Mouse (Mus musculus) cerebellum, adult 2 months (tissue): ENCODE data around the gene Rplp1. TPM values are rescaled to one million over a fixed set of nuclear protein-coding genes. Genes with fewer than 3 reads are reported as not detected.
A peak's percentile ranks its signal among the peaks of the same experiment; 100 is the strongest.

ENCODE experiments used
- DNase-seq, 2 experiments: peaks; one replicate each; pipeline ENCODE4 v3.0.0; 2021
- H3K27ac ChIP-seq: fragments of 200-500 bp; 2 replicates; pipeline ENCODE4 v1.5.1; 2012; ENCODE audit warnings: low read length, control low read depth, inconsistent platforms; ENCODE audit not compliant: insufficient read depth
- H3K27me3 ChIP-seq: fragments of 200-500 bp; 2 replicates; pipeline ENCODE4 v1.6.1; 2012; ENCODE audit warnings: inconsistent platforms, mild to moderate bottlenecking, low read length, moderate library complexity; ENCODE audit not compliant: control insufficient read depth, insufficient read depth
- H3K4me1 ChIP-seq: fragments of 200-500 bp; 2 replicates; pipeline ENCODE4 v1.6.1; 2011; ENCODE audit warnings: low read length; ENCODE audit not compliant: control insufficient read depth, insufficient read depth
- H3K4me3 ChIP-seq: fragments of 200-500 bp; replicated peaks from 2 replicates; pipeline ENCODE3; 2011; ENCODE audit warnings: mild to moderate bottlenecking, low read depth, low read length, control low read depth; ENCODE audit not compliant: insufficient read depth
- CTCF ChIP-seq: fragments of 200-500 bp; IDR thresholded peaks from 2 replicates; pipeline ENCODE4 v1.5.1; 2011; ENCODE audit warnings: low read depth, mild to moderate bottlenecking, control low read depth, low read length, moderate library complexity, borderline replicate concordance; ENCODE audit not compliant: insufficient read depth
- POLR2A ChIP-seq: fragments of 200-500 bp; IDR thresholded peaks from 2 replicates; pipeline ENCODE4 v1.6.1; 2011; ENCODE audit warnings: low read length, control low read depth, borderline replicate concordance; ENCODE audit not compliant: insufficient read depth
- WGBS: fragments of 180-500 bp; shearing (Covaris S2); methylation state at CpG from one replicate; pipeline ENCODE4 v1.1.7; 2018; 5-methylcytosine and 5-hydroxymethylcytosine counted together
- polyA plus RNA-seq: library from polyadenylated mRNA; depleted of rRNA; stranded (reverse); fragments of >200 nt; gene quantifications from 2 replicates; pipeline ENCODE4 v1.2.3, GENCODE M21; 2012; rRNA removed

Rplp1 gene
- polyA plus RNA-seq: 2,556 and 2,566 TPM in 2 replicates

DNA sequence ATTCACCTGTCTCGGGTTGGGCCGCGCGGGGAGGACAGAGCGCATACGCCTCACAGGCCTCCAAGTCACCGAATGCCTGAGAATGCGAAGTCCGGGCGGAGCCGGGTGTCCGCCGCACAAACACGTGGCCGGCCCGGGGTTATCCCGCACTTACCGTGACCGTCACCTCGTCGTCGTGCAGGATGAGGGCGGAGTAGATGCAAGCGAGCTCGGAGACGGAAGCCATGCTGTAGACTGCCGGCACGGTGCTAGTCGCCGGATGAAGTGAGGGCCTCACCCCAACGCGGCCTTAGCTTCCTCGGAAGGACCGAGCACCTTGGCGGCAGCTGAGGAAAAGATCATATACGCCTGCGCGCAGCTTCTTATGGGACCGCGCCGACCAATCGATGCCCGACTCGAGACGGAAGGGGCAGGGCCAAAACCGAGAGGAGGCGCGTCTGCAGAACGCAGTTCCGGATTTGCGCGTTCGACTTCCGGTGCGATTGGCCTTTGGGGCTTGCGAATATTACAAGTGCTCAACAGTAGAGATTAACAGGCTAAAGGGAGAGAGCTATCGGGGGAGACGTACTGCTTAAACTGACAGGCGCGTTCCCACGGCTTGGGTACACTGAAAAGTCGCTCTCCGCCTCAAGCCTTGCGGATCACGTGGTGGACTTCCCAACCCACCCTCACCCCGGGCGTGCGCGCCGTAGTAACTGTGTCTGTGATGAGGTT is at the start of gene Rplp1:
Gene Rplp1 (minus strand): TSS at position 340 of the 714 bp plus-strand sequence.
- Histone ChIP-seq H3K4me1 (no peaks in the 10 kb centered on the region), H3K4me3 (peak within 1 kb of the TSS; percentile 92), H3K27ac (peak within 1 kb of the TSS; percentile 68), H3K27me3 (no peaks in the 10 kb centered on the region)
- under 1% methylated on average over 70 of the region's 70 CpGs for WGBS
- TF ChIP-seq CTCF (no peak), POLR2A (peak; percentile 91)
- DNase-seq: peak; percentile 97

DNA sequence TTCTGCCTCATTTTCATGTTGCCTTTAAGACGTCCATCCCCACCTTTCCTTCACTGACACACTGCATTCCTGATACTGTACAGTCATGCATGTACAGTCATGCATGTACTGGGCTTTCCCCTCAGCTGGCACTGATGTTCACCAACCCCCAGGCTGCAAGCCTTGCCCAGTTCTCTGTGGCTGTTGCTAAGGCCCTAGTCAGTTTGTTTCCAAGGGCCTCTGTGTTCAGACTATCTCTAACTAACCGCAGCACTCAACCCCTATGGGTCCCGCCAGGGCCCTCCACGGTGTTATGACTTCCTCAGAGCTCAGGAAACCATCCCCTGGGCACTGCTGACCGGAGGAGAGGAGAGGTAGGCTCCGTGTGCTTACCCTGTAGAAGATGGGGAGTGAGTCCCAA is 49.0 kb upstream of the Rplp1 start:
- no peak for DNase-seq
- no peak overlapping the region for H3K27ac ChIP-seq
- TF ChIP-seq POLR2A (no peak), CTCF (no peak)
- WGBS: 73% methylated on average over 6 of the region's 6 CpGs
- no peaks in the 10 kb centered on the region for H3K27me3 ChIP-seq
- peaks cover 4% of the 10 kb centered on the region for H3K4me1 ChIP-seq
- H3K4me3 ChIP-seq: no peak overlapping the region

DNA sequence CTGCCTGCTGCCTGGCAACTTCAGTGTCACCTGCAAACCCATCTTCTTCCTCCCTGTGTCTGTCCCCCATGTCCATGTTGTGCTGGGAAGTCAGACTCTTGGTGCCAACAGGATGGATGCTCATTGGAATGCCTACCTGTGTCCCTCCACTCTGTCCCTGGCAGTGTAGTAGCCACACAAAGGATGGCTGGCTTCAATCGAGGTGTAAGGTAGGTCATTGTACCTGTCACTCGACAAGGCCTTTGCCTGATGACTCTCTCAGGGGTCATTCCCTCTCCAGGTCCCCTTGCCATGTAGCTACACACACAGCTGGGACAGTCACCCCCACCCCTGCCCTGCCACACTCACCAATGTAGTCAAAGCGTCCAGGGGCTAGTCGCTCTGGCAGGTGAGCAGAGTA is 46.8 kb upstream of the Rplp1 start:
- no peaks in the 10 kb centered on the region for H3K4me1 ChIP-seq
- DNase-seq: no peak
- WGBS: 87% methylated on average over 4 of the region's 4 CpGs
- TF ChIP-seq POLR2A (no peak), CTCF (no peak)
- no peak overlapping the region for H3K4me3 ChIP-seq
- no peaks in the 10 kb centered on the region for H3K27me3 ChIP-seq
- no peak overlapping the region for H3K27ac ChIP-seq

DNA sequence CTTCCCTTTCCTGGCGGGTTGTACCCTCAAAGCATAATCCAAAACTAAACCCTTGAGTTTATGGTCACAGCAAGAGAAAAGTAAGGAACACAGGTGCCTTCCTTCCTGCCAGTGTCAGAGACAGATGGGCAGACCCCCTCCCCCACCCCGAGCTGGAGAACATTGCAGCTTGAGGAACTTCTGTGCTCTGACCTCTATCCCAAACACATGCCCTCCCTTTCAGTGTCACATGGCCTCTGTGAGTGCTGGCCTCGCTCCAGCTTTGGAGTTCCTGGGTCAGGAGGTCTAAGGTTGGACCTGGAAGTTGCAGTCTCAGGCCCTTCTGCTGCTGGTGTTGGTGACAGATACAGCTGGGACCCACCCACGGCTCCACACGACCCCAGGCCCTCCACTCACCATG is 46.4 kb upstream of the Rplp1 start:
- no peak overlapping the region for H3K27ac ChIP-seq
- no peaks in the 10 kb centered on the region for H3K4me1 ChIP-seq
- 65% methylated on average over 5 of the region's 5 CpGs for WGBS
- H3K27me3 ChIP-seq: no peaks in the 10 kb centered on the region
- TF ChIP-seq CTCF (no peak), POLR2A (no peak)
- DNase-seq: no peak
- no peak overlapping the region for H3K4me3 ChIP-seq

DNA sequence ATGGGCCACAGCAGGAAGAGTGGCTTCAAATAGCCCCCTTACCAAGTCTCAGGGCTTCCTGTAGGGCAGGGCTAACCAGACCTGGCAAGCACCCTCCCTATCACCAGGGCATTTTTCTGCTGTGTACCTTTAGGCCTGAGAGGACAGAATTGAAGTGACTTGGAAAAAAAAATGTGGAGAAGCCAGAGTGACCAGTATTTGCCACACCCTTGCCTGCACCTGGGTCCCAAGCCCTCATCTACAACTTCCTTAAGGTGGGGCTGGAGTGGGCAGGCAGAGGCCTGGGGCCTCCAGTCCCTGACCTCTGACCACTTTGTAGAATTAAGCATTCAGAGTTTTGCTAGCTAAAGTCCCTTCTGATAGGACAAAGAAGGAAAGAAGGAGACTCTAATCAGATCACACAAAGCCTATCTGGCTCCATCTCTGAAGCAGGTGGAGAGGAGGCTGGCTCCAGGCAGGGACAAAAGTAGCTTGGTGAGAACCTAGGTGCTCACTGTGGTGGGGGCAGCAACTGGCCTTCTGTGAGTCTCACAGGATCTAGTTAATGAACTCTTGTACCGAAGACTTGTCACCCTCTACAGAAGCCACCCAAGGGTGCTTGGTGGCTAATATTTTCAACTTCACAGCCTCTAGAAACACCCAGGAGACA is 45.7 kb upstream of the Rplp1 start:
- no peak overlapping the region for H3K27ac ChIP-seq
- H3K4me3 ChIP-seq: no peak overlapping the region
- no peaks in the 10 kb centered on the region for H3K27me3 ChIP-seq
- WGBS: 83% methylated on average over 1 of the region's 1 CpGs
- H3K4me1 ChIP-seq: no peaks in the 10 kb centered on the region
- DNase-seq: no peak
- TF ChIP-seq POLR2A (no peak), CTCF (no peak)

DNA sequence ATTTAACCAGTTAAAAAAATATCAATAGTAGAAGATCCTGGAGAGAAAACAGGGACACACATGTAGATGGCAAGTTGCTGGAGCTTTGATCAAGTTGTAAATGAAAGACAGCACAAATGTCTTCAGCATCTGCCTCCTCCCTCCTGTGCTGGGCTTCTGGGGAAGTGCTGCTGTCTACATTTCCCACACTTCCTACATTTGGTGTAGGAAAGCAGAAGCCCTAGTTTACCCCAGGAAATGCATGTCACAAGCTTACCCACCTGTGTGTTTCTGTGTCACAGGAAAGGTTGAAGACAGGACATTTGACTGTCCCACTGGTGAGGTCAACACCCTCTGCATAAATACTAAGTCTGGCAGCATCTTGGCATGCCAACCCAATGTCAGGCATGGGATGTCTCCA is 40.4 kb upstream of the Rplp1 start:
- no peak for DNase-seq
- Histone ChIP-seq H3K27me3 (no peaks in the 10 kb centered on the region), H3K27ac (no peak overlapping the region), H3K4me3 (no peak overlapping the region), H3K4me1 (no peaks in the 10 kb centered on the region)
- TF ChIP-seq CTCF: no peak

DNA sequence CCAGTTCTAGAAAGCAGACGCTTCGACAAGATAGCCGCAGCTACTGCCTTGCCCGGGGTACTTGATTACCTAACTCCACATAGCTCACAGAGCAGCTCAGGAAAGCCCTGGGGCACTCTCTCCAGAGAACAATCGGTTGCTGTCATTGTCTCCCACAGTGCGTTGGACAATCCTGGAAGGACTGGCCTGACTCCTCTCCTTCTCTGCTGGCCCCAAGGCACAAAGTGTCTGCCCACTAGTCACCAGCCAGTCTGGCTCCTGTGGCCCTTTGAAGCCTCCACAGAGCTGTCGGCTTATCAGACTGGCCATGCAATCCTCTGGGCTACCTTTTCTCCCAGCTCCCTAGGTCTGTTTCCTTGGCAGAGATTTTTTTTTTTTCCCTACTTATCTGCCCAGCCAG is 37.9 kb upstream of the Rplp1 start:
- TF ChIP-seq POLR2A (no peak), CTCF (no peak)
- Histone ChIP-seq H3K27ac (no peak overlapping the region), H3K4me3 (no peak overlapping the region), H3K4me1 (no peaks in the 10 kb centered on the region), H3K27me3 (no peaks in the 10 kb centered on the region)
- no peak for DNase-seq
- WGBS: 72% methylated on average over 7 of the region's 7 CpGs

DNA sequence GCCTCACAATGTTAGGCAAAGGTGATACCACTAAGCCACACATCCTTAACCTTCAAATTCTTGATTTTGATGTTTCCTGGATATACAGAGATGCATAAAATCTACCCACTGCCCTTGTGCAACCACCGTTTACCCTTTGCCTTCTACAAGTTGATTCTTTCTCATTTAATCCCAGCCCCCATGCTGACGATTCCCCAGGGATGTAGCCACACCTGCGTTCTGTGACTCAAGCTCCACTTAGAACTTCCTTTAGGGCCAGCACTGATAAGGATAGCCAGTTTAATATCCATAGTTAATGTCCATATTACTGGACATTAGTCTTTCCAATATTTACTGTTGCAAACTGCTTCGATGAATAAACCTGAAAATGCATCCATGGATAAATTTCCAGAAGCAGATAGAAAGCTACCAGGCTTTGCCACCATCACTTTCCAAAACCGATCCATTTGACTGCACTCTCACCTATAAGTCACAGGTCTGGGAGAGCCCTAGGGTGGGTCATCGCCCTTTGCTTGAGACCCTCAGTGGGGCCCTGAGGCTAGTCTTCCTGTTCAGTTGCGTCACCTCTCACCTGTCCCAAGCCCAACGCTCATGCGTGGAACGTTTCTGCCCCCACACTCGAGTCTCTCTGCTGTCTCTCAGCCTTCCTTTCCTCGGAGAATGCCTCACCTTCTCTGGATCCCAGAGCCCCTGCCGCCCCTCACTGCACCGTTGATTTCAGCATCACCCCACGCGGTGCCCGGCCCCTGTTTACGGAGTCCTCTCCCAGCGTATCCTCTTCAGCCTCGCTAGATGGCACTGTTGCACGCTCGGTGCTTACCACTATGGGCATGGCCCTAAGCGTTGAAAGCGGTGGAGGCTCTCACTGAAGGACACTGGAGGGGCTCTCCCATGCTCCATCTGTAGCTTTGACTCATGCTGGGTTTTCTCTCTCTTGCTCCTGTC is 33.3 kb upstream of the Rplp1 start:
- no peak overlapping the region for H3K27ac ChIP-seq
- WGBS: 7% methylated on average over 24 of the region's 24 CpGs
- no peaks in the 10 kb centered on the region for H3K27me3 ChIP-seq
- TF ChIP-seq CTCF: peak; percentile 91
- no peak for TF ChIP-seq POLR2A
- peak; percentile 74 to 77 for DNase-seq
- no peaks in the 10 kb centered on the region for H3K4me1 ChIP-seq
- H3K4me3 ChIP-seq: peak overlapping the region; percentile 63
